Mouse (Mus musculus) ovary, postnatal 36 days (tissue): Measurements from ENCODE around the gene Ntn4.
A peak's percentile ranks its signal among the peaks of the same experiment; 100 is the strongest.

Experiments used
- DNase-seq: peaks from one replicate; pipeline ENCODE4 v3.0.0; 2022; ENCODE audit warnings: low spot score, mixed read lengths

The Ntn4 gene

DNA sequence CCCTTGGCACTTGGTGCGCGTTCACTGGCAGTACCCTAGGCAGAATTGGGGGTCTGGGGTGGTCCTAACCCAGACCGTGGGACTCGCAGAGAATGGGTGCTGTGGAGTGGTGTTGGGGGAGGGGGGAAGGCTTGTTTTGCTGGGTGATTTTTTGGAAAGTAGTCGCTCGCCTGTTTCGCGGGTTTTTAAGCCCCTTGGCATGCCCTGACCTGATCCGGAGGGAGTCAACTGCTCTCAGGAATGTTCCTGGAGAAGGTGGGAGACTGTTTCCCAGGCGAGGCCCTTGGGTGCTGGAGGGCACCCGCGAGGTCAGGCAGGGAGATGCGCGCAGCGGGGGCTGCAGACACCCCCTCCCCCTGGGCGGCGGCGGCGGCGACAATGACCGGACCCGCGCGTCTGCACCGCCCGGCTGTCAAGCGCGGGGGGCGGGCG is at the start of gene Ntn4:
Gene Ntn4 (plus strand): TSS at position 161 of the 432 bp plus-strand sequence.
- DNase-seq: no peak

DNA sequence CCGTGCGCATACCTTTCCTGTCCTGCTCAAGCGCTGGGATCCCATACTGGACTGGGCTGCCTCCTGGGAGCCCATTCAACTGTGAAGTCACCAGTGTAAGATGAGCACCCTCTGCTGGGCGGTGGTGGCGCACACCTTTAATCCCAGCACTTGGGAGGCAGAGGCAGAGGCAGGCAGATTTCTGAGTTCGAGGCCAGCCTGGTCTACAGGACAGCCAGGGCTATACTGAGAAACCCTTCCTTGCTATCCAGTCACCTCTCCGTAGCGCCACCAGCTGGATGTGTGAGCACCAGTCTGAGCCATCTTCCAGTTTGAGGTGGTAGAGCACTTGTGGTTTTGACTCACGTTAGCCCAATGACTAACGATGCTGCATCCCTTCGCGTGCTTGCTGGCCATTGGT is 48.0 kb upstream of the Ntn4 start:
- peak; percentile 16 for DNase-seq

DNA sequence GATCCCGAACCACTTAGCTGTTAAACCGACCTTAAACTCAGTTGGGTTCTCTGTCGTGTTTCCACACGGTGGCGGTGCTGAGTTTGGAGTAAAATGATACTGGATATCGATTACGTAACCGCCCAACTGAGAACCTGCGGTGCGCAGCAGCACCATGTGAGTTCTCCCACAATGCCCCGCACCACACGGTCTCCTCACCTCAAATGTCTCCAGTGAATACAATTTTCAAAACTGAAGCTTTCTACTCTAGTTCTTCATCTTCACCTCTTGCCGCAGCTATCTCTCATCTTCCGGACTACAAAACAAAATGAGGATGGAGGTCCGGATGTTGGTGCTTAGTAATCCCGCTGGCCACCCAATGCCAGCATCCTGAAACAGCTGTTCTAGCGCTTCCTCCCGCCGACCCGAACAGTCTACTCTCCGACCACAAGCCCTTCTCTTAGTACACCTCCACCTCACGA is 46.4 kb upstream of the Ntn4 start:
- DNase-seq: peak; percentile 79

- DNase-seq: peak; percentile 12
Observed at GRCm38 (mm10) chr10:93595831-93596230, 44.6 kb upstream of the Ntn4 start.

GRCm38 (mm10) chr10:93596641-93597040 is 43.8 kb upstream of the Ntn4 start:
- DNase-seq: no peak

GRCm38 (mm10) chr10:93602309-93602708 is 38.2 kb upstream of the Ntn4 start:
- DNase-seq: no peak

- no peak for DNase-seq
Observed at GRCm38 (mm10) chr10:93603256-93603655, 37.2 kb upstream of the Ntn4 start.

DNA sequence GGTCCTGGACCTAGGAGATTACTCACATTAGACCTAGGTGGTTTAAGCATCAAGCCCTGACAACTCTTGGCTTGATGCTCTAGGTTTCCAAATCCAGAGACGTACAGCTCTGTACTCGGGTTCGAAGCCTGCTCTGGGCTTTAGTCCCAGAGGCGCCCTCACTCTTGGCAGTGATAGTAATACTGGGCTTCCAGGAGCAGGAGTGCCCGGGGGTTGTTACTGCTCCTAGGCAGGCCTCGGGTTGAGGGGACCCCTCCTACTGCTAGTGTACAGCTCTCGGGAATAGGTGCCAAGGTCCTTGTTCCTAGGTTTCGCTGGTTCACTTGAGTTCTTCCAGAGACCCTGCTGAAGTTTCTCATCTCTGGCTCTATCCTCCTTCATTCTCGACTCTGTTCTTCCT is 34.2 kb upstream of the Ntn4 start:
- no peak for DNase-seq

DNA sequence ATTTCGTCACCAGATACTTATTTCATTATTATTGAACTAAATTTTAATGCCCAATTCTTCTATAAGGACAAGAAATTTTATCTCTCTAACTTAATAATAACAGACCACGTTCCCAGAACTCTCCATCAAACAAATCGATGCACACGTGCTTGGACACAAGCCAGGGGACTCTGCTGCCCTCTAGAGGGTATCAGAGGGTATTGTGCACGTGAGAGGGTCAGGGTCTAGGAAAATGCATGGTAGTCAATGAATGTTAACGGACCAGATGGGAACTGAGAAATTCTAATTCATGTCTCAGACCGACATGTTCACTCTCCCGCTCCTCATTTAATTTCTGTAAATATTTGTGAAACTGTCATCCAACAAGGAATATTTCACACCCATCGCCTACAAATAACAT is 32.4 kb upstream of the Ntn4 start:
- DNase-seq: no peak

GRCm38 (mm10) chr10:93609236-93609635 is 31.2 kb upstream of the Ntn4 start:
- DNase-seq: no peak

DNA sequence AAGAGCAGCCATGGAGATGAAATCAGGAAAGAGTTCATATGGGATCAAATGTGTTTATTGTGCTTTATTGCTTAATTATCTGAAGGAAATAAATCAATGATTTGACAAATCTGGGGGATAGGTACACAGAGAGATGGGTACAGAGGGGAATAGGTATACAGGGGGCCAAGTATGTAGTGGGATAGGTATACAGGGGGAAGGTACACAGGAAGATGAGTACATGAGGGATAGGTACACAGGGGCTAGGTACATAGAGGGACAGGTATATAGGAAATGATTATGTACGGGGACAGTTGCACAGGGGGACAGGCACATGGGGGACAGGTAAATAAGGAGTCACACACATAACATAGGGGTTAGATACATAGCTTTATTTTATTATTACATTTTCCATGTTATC is 29.6 kb upstream of the Ntn4 start:
- DNase-seq: no peak

- no peak for DNase-seq
Observed at GRCm38 (mm10) chr10:93611419-93612007, 29.0 kb upstream of the Ntn4 start.

DNA sequence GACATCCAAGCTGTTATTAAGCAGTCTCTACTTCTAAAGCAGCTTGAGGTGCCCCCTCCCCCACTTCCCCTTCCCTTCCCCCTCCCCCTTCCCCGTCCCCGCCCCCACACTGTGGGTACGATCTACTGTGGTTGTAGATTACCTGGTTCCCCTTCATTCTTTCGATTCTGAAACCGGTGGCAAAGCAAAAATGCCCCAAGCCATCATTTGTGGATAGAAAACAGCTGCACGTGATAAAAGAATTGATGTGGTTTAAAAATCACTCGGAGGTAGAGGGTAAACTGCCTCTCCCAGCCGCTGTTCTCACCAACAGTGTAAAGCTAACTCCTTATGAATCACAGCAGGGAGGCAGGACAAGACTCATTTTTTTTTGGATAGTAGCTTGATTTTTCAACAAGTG is 25.6 kb upstream of the Ntn4 start:
- no peak for DNase-seq

GRCm38 (mm10) chr10:93620438-93621179 is 19.9 kb upstream of the Ntn4 start:
- DNase-seq: no peak

GRCm38 (mm10) chr10:93623725-93624124 is 16.8 kb upstream of the Ntn4 start:
- DNase-seq: no peak

GRCm38 (mm10) chr10:93624151-93624550 is 16.3 kb upstream of the Ntn4 start:
- DNase-seq: no peak

- DNase-seq: no peak
Observed at GRCm38 (mm10) chr10:93630310-93630709, 10.2 kb upstream of the Ntn4 start.

DNA sequence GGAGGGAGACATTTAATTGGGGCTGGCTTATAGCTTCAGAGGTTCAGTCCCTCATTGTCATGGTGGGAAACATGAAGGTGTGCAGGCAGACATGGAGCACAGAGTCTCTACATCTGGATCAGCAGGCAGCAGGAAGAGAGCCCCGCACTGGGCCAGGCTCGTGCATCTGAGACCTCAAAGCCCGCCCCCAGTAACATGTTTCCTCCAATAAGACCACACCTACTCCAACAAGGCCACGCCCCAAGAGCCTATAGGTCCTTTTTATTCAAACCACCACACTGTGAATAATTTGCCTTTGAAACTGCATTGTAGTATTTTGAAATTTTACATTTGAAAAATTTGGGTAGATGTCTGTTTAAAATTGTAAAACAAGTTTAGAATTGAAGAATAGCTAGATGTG is 8.4 kb upstream of the Ntn4 start:
- DNase-seq: no peak

- DNase-seq: no peak
Observed at GRCm38 (mm10) chr10:93633563-93633962, 6.9 kb upstream of the Ntn4 start.

GRCm38 (mm10) chr10:93633971-93634370 is 6.5 kb upstream of the Ntn4 start:
- DNase-seq: no peak

- no peak for DNase-seq
Observed at GRCm38 (mm10) chr10:93635941-93636340, 4.5 kb upstream of the Ntn4 start.

DNA sequence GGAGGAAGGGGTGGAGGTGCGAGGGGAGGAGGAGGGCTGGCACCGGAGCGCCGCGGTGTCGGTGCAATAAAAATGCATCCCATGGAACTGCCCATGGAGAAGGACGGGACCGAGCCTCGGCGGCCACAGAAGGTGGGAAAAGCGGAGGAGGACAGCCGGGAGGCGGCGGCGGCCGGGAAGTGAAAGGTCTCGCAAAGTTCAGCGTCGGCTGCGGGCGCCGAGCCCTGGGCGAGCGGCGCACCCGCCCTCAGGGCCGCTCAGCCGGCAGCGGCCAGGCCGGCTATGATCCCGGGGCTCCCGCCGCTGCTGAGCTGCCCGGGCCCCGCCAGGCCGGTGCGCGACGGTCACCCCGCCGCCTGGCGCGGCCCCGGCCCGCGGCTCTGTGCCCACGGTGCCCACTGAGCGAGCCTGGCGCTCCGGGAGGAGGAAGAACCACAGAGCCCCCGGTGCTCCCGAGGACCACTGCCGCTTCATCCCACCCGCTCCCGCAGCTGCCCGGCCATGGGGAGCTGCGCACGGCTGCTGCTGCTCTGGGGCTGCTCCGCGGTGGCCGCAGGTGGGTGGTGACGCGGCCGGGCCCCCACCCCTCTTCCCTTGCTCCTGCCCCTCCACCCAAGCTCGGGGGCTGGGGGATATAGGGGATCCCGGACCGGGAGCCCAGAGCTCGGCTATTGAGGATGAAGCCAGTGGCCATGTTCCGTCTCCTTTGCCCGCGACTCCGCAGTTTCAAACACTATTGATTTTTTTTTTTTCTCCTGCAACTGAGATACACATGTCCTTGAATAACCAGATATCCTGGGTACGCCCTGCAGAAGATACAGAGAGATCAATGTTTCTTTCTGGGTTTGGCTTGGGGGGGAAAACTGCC is 706 bp downstream of the Ntn4 start:
- peak; percentile 53 for DNase-seq
